Mouse (Mus musculus) lung, adult 18-20 months (tissue): Measurements from ENCODE around the gene Tmbim4.

Experiments
- DNase-seq, 2 experiments: peaks; one replicate each; pipeline ENCODE4 v3.0.0; 2022; ENCODE audit warnings: mixed read lengths in 2 of 2

Tmbim4 gene

DNA sequence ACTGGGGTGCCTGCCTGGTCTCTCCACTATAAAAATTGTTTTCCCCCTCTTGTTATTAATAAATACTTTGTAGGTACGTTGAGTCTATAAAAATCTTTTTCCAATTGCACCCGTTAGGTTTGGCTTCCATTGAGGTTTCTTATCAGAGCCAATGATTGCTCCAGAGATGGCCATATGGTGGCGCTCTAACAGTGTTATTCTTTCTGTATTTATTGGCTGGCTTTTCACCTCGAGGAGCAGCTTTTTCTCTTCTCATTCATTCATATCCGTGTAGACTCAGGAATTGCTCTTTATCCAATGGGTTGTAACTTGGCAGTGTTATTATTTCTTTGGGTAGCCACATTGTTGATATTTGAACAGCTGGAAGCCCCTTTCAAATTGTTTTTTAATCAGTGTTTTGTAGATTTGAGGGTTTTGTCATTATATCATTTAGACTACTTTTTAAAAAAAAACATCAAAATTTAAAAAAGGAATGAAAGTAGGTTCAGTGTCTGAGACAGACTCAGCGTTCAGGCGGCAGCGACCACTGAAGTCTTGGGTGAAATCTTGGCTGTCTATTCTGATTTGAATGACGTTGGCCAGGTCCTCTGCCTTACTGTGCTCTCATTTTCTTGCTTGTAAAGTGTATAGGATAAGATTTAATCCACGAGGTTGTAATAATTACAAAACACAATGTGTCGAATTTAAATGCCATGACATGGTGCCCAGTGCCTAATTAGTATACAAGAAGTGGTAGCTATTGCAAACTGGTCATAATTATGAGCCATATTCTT, 49.7 kb downstream of the Tmbim4 start:
- DNase-seq, result no peak

- no peak for DNase-seq
These were observed 50.4 kb downstream of the Tmbim4 start for GRCm38 (mm10) chr10:120251791-120252190.

DNA sequence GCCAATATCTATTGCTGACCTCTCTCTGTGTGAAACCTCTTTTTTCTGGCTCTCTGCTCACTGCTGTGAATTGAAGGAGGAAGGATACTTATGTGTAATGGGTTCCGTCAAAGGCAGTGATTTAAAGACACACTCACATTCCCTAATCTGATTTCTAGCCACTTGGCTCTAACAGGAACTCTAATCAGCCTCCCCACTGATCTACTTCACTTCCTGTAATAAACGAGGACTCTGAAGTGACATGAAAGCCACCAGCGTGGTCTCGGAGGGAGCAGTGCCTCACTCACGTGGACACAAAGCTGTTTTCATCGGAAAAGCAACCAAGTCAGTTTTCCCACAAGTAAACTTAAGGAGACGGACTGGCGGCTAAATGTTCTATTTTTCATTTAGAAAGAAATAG, 51.4 kb downstream of the Tmbim4 start:
- DNase-seq, result no peak

GRCm38 (mm10) chr10:120257231-120257630, 55.8 kb downstream of the Tmbim4 start:
- peak in 1 of 2 experiments; percentile 19 for DNase-seq

- DNase-seq, result no peak
These were observed 66.4 kb downstream of the Tmbim4 start for GRCm38 (mm10) chr10:120267790-120268189.

GRCm38 (mm10) chr10:120269946-120270345, 68.6 kb downstream of the Tmbim4 start:
- no peak for DNase-seq

DNA sequence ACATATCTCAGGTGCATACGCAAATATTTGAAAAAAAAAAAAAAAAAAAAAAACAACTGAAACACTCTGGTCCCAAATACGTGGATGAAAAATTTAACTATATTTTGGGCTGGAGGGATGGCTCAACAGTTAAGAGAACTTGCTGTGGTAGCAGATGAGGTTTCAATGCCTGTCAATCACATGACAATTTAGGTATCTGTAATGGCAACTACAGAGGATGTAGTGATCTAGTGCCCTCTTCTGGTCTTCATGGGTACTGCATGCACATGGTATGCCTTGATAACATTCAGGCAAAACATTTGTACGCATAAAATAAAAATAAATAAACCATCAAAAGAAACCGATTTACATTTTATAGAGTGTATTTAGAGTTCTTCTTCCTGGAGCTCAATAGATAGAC, 69.4 kb downstream of the Tmbim4 start:
- peak in 1 of 2 experiments; percentile 26 for DNase-seq

DNA sequence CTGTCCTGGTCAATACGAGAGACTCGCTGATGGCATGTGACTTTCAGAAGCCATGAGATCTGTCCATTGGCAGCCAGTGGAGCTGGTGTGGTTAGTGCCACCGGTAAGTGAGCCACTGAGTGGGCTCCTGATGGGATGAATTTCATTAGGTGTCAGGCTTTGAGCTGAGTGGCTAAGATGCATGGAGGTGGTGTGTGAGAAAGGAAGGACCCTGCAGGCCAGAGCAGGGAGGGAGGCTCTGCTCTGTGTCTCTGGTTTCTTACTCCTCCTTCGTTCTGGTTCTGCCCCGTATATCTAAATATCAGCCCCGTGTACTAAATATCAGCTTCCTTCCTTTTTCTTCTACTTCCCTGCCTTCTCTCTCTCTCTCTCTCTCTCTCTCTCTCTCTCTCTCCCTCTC, 69.9 kb downstream of the Tmbim4 start:
- no peak for DNase-seq

DNA sequence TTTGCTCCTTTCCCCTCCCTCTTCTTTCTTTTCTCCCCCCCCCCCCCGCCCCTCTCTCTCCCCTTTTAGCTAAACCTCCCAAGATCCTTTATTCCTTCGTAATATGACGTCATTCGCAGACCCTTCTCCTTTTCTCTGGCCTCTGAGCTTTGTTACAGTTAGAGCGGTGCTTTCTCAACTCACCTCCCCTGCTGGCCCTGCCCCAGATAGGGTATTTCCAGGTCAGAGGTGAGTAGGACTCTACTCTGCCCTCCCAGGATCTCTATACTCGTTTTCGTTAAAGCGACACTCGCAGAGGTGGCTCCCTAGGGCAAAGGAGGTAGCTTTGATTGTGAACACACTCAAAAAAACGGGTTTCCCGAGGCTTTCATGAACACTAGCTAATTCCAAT, 70.5 kb downstream of the Tmbim4 start:
- DNase-seq, result no peak

DNA sequence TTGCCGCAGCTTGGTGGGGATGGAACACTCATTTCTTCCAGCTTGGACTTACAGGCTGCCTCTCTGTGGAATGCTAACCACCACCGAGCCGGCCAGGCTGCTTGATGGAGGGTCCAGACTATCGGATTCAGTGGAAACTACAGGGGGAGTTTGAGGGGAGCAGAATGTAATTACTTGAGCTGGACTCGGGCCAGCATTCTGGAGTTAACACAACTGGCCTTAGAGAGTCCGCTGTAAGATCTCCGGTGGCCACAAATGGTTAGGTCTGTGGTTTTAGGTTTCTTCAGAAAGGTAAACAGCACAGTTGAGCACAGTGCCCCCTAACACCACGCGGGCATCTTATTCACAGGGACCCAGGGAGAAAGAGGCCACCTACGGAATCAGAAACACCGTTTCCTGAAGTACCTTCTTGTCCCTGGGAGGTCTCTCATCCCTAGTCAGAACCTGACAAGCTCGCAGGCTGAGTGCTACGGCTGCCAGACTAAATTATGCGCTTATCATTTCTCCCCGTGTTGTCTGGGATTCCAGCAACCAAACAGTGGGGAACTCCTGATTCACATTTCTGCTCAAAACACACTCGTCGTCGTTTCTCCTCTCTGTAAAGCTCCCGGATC, 71.0 kb downstream of the Tmbim4 start:
- no peak for DNase-seq

DNA sequence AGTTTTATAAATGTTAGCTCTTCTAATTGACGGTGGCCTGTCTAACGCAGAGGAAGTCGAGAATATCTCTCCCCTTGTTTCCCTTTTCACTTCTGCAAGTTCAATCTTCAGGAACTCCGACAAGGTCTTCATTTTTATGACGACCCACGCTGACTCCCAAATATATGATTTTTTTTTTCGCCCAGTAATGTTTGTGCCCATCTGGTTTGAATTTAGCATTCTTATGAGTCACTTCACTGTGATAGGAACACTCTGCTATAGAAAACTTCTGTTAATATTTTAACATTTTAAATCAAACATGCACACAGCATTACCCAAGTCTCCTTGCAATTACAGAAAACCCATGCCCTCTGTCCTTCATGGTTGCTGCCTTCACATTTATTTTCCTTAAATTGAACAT, 71.9 kb downstream of the Tmbim4 start:
- no peak for DNase-seq
